Mouse (Mus musculus) neural tube, embryonic 15.5 days (tissue): Measurements from ENCODE around the gene Camk1g. TPM values are rescaled to one million over a fixed set of nuclear protein-coding genes. Genes with fewer than 3 reads are reported as not detected.
A peak's percentile ranks its signal among the peaks of the same experiment; 100 is the strongest.

Experiments used
- ATAC-seq: fragments of 200-750 bp; cut with Nextera tagmentation; 2 replicates; pipeline ENCODE4 v1.8.0; 2017; ENCODE audit warnings: mild to moderate bottlenecking, moderate TSS enrichment, moderate library complexity; ENCODE audit not compliant: low FRiP score
- H3K27ac ChIP-seq: fragments of 300-500 bp; sonication (generic); replicated peaks from 2 replicates; pipeline ENCODE4 v1.5.1; 2015; ENCODE audit warnings: mild to moderate bottlenecking, inconsistent platforms
- H3K27me3 ChIP-seq: fragments of 300-500 bp; sonication (generic); replicated peaks from 2 replicates; pipeline ENCODE4 v1.6.1; 2015; ENCODE audit warnings: inconsistent platforms
- H3K36me3 ChIP-seq: fragments of 300-500 bp; sonication (generic); 2 replicates; pipeline ENCODE4 v1.6.1; 2015; ENCODE audit warnings: inconsistent platforms
- H3K4me1 ChIP-seq: fragments of 300-500 bp; sonication (generic); 2 replicates; pipeline ENCODE4 v1.6.1; 2015; ENCODE audit warnings: inconsistent platforms
- H3K4me2 ChIP-seq: fragments of 300-500 bp; sonication (generic); 2 replicates; pipeline ENCODE4 v1.6.1; 2015; ENCODE audit warnings: inconsistent platforms, mild to moderate bottlenecking, moderate library complexity
- H3K4me3 ChIP-seq: fragments of 300-500 bp; sonication (generic); replicated peaks from 2 replicates; pipeline ENCODE4 v1.5.1; 2015; ENCODE audit warnings: mild to moderate bottlenecking, inconsistent platforms
- H3K9ac ChIP-seq: fragments of 300-500 bp; sonication (generic); replicated peaks from 2 replicates; pipeline ENCODE4 v1.6.1; 2015; ENCODE audit warnings: mild to moderate bottlenecking, inconsistent platforms
- H3K9me3 ChIP-seq: fragments of 300-500 bp; sonication (generic); replicated peaks from 2 replicates; pipeline ENCODE4 v1.6.1; 2016; ENCODE audit warnings: inconsistent platforms
- WGBS: fragments of 180-500 bp; shearing (Covaris S2); methylation state at CpG from one replicate; pipeline ENCODE4 v1.1.7; 2015; ENCODE audit warnings: mixed read lengths; 5-methylcytosine and 5-hydroxymethylcytosine counted together
- polyA plus RNA-seq: library from polyadenylated mRNA; unstranded; fragments of >200 nt; fragmentation: Nextera tagmentation; extraction: Ambion mirVana; gene quantifications from 2 replicates; pipeline ENCODE4 v1.2.1, GENCODE M21; 2015

The Camk1g gene
- polyA plus RNA-seq, 1 experiment from 2014 or later, result 49.5 TPM

- Histone ChIP-seq H3K4me3 (no peak overlapping the region), H3K36me3 (no peaks in the 10 kb centered on the region), H3K4me2 (no peak overlapping the region), H3K9ac (no peak overlapping the region), H3K27me3 (no peaks in the 10 kb centered on the region), H3K9me3 (no peaks in the 10 kb centered on the region), H3K27ac (no peak overlapping the region), H3K4me1 (peaks cover 13% of the 10 kb centered on the region; the same call in 1 of the 2 replicates)
- WGBS, result 41% methylated on average over 10 of the region's 10 CpGs
- peak; percentile 83 for ATAC-seq
Observed at GRCm38 (mm10) chr1:193330172-193330571, 39.9 kb downstream of the Camk1g start.

GRCm38 (mm10) chr1:193329557-193329956 is 40.5 kb downstream of the Camk1g start:
- H3K9ac ChIP-seq, result no peak overlapping the region
- H3K4me1 ChIP-seq, result peaks cover 9% of the 10 kb centered on the region; the same call in 1 of the 2 replicates
- ATAC-seq, result no peak
- WGBS, result 81% methylated on average over 9 of the region's 9 CpGs
- no peak overlapping the region for H3K27ac ChIP-seq
- H3K9me3 ChIP-seq, result no peaks in the 10 kb centered on the region
- H3K4me2 ChIP-seq, result no peak overlapping the region
- H3K36me3 ChIP-seq, result no peaks in the 10 kb centered on the region
- H3K4me3 ChIP-seq, result no peak overlapping the region
- H3K27me3 ChIP-seq, result no peaks in the 10 kb centered on the region

- no peak for ATAC-seq
Observed at GRCm38 (mm10) chr1:193327686-193328085, 42.4 kb downstream of the Camk1g start.

GRCm38 (mm10) chr1:193327216-193327615 is 42.9 kb downstream of the Camk1g start:
- no peak overlapping the region for H3K9ac ChIP-seq
- no peak overlapping the region for H3K27ac ChIP-seq
- no peaks in the 10 kb centered on the region for H3K36me3 ChIP-seq
- no peaks in the 10 kb centered on the region for H3K9me3 ChIP-seq
- no peak overlapping the region for H3K4me2 ChIP-seq
- H3K27me3 ChIP-seq, result no peaks in the 10 kb centered on the region
- peaks cover 6% of the 10 kb centered on the region; the same call in 1 of the 2 replicates for H3K4me1 ChIP-seq
- 33% methylated on average over 1 of the region's 1 CpGs for WGBS
- ATAC-seq, result no peak
- H3K4me3 ChIP-seq, result no peak overlapping the region

More at GRCm38 (mm10) chr1:193327686-193328085, 42.4 kb downstream of the Camk1g start:
- Histone ChIP-seq H3K27ac (no peak overlapping the region), H3K9ac (no peak overlapping the region), H3K27me3 (no peaks in the 10 kb centered on the region), H3K9me3 (no peaks in the 10 kb centered on the region), H3K4me2 (no peak overlapping the region), H3K36me3 (no peaks in the 10 kb centered on the region), H3K4me3 (no peak overlapping the region), H3K4me1 (peaks cover 6% of the 10 kb centered on the region; the same call in 1 of the 2 replicates)
- 75% methylated on average over 5 of the region's 5 CpGs for WGBS

GRCm38 (mm10) chr1:193326456-193327145 is 43.5 kb downstream of the Camk1g start:
- Histone ChIP-seq H3K36me3 (no peaks in the 10 kb centered on the region), H3K27me3 (no peaks in the 10 kb centered on the region), H3K27ac (no peak overlapping the region), H3K9ac (no peak overlapping the region), H3K4me3 (no peak overlapping the region), H3K9me3 (no peaks in the 10 kb centered on the region), H3K4me2 (no peak overlapping the region), H3K4me1 (peaks cover 6% of the 10 kb centered on the region; the same call in 1 of the 2 replicates)
- no peak for ATAC-seq
- WGBS, result 78% methylated on average over 7 of the region's 7 CpGs

GRCm38 (mm10) chr1:193325891-193326290 is 44.2 kb downstream of the Camk1g start:
- no peak for ATAC-seq

GRCm38 (mm10) chr1:193324224-193324623 is 45.9 kb downstream of the Camk1g start:
- no peak overlapping the region for H3K4me2 ChIP-seq
- no peaks in the 10 kb centered on the region for H3K9me3 ChIP-seq
- H3K9ac ChIP-seq, result no peak overlapping the region
- H3K27ac ChIP-seq, result no peak overlapping the region
- peaks cover 6% of the 10 kb centered on the region; the same call in 1 of the 2 replicates for H3K4me1 ChIP-seq
- no peaks in the 10 kb centered on the region for H3K27me3 ChIP-seq
- ATAC-seq, result no peak
- no peaks in the 10 kb centered on the region for H3K36me3 ChIP-seq
- H3K4me3 ChIP-seq, result no peak overlapping the region
- 39% methylated on average over 2 of the region's 2 CpGs for WGBS

More at GRCm38 (mm10) chr1:193325891-193326290, 44.2 kb downstream of the Camk1g start:
- 92% methylated on average over 6 of the region's 6 CpGs for WGBS
- Histone ChIP-seq H3K4me2 (no peak overlapping the region), H3K4me3 (no peak overlapping the region), H3K9me3 (no peaks in the 10 kb centered on the region), H3K36me3 (no peaks in the 10 kb centered on the region), H3K27me3 (no peaks in the 10 kb centered on the region), H3K9ac (no peak overlapping the region), H3K4me1 (peaks cover 6% of the 10 kb centered on the region; the same call in 1 of the 2 replicates), H3K27ac (no peak overlapping the region)

GRCm38 (mm10) chr1:193323686-193324085 is 46.4 kb downstream of the Camk1g start:
- H3K9me3 ChIP-seq, result no peaks in the 10 kb centered on the region
- no peak overlapping the region for H3K4me2 ChIP-seq
- 92% methylated on average over 6 of the region's 6 CpGs for WGBS
- no peak overlapping the region for H3K4me3 ChIP-seq
- no peak overlapping the region for H3K27ac ChIP-seq
- H3K27me3 ChIP-seq, result no peaks in the 10 kb centered on the region
- ATAC-seq, result no peak
- H3K36me3 ChIP-seq, result no peaks in the 10 kb centered on the region
- H3K4me1 ChIP-seq, result peaks cover 6% of the 10 kb centered on the region; the same call in 1 of the 2 replicates
- H3K9ac ChIP-seq, result no peak overlapping the region

GRCm38 (mm10) chr1:193320398-193320797 is 49.7 kb downstream of the Camk1g start:
- Histone ChIP-seq H3K36me3 (no peaks in the 10 kb centered on the region), H3K9ac (no peak overlapping the region), H3K9me3 (no peaks in the 10 kb centered on the region), H3K4me2 (no peak overlapping the region), H3K4me1 (peaks cover 11% of the 10 kb centered on the region; the same call in 1 of the 2 replicates), H3K4me3 (no peak overlapping the region), H3K27ac (no peak overlapping the region), H3K27me3 (no peaks in the 10 kb centered on the region)
- no peak for ATAC-seq
- WGBS, result 87% methylated on average over 8 of the region's 8 CpGs

- WGBS, result 54% methylated on average over 3 of the region's 3 CpGs
Observed at GRCm38 (mm10) chr1:193319721-193320120, 50.4 kb downstream of the Camk1g start.

GRCm38 (mm10) chr1:193317159-193317559 is 52.9 kb downstream of the Camk1g start:
- Histone ChIP-seq H3K9ac (no peak overlapping the region), H3K27me3 (no peaks in the 10 kb centered on the region), H3K9me3 (no peaks in the 10 kb centered on the region), H3K4me1 (peaks cover 11% of the 10 kb centered on the region; the same call in 1 of the 2 replicates), H3K36me3 (no peaks in the 10 kb centered on the region), H3K4me3 (no peak overlapping the region), H3K27ac (no peak overlapping the region), H3K4me2 (no peak overlapping the region)
- 43% methylated on average over 6 of the region's 6 CpGs for WGBS
- no peak for ATAC-seq

More at GRCm38 (mm10) chr1:193319721-193320120, 50.4 kb downstream of the Camk1g start:
- Histone ChIP-seq H3K9me3 (no peaks in the 10 kb centered on the region), H3K27ac (no peak overlapping the region), H3K27me3 (no peaks in the 10 kb centered on the region), H3K4me1 (peaks cover 11% of the 10 kb centered on the region; the same call in 1 of the 2 replicates), H3K4me3 (no peak overlapping the region), H3K36me3 (no peaks in the 10 kb centered on the region), H3K9ac (no peak overlapping the region), H3K4me2 (no peak overlapping the region)
- ATAC-seq, result no peak

- Histone ChIP-seq H3K4me3 (no peak overlapping the region), H3K27ac (no peak overlapping the region), H3K9me3 (no peaks in the 10 kb centered on the region), H3K36me3 (no peaks in the 10 kb centered on the region), H3K27me3 (no peaks in the 10 kb centered on the region), H3K4me1 (peaks cover 11% of the 10 kb centered on the region; the same call in 1 of the 2 replicates), H3K4me2 (no peak overlapping the region), H3K9ac (no peak overlapping the region)
- no peak for ATAC-seq
- WGBS, result 70% methylated on average over 9 of the region's 9 CpGs
Observed at GRCm38 (mm10) chr1:193316358-193316750, 53.7 kb downstream of the Camk1g start.
